22 mouse cellular contexts compared by ENCODE assay signal in the genomic region with DNA sequence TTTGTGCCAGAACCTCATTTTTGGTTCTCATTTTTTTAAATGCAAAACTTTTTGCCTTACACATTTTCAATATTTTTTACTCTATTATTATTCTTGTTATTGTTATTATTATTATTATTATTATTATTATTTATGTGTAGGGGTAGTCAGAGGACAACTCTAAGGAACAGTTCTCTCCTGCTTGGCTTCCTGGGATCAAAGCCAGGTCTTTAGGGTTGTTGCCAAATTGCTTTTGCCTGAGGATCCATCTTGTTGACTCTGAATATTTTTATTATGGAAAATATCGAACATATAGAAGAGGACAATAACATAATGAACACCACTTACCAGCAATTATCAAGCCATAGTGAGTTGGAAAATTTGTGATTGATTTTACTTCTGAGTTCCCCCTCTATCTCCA. TPM values are rescaled to one million over a fixed set of nuclear protein-coding genes. Genes with fewer than 3 reads are reported as not detected.
A peak's percentile ranks its signal among the peaks of the same experiment; 100 is the strongest.
DNase-seq lines count a peak whose midpoint lies in the region; ATAC-seq lines count a peak whose summit lies in the region.
"Had no signal": no experiment of that assay in that cellular context is flagged by ENCODE, and none has a peak within 500 bp of the region (broad histone marks: within the 10 kb centered on the region; RNA-seq: fewer than 3 reads in every experiment).

No protein-coding gene starts in this region.

- H3K4me1 ChIP-seq in heart, embryonic 13.5 days = peaks cover 45% of the 10 kb centered on the region

- H3K27me3 ChIP-seq in heart, embryonic 13.5 days (replicated peaks) = no peaks in the 10 kb centered on the region
- H3K27me3 ChIP-seq: hindbrain, embryonic 13.5 days; intestine, embryonic 15.5 days; lung, embryonic 15.5 days; midbrain, embryonic 15.5 days; neural tube, embryonic 13.5 days had no signal

- DNase-seq in cerebellum, adult 18-20 months = peak; percentile 53 to 54
- no peak for DNase-seq in cerebellum, postnatal 4 days (ENCODE audit: low spot score in 2 of 2)
- no peak for DNase-seq in heart, postnatal 25 days (ENCODE audit: low spot score)
- peak; percentile 37 for DNase-seq in brain, adult 2 months (ENCODE audit: low read depth, low spot score)
- DNase-seq in cerebellum, postnatal 14 days = peak; percentile 63 to 75
- no peak for DNase-seq in left cerebral cortex, adult 8-10 months (ENCODE audit: low spot score in 2 of 2)
- DNase-seq: adrenal gland, postnatal 25 days; forebrain, postnatal 0 days; layer of hippocampus, postnatal 36 days; lung, postnatal 4 days; right cerebral cortex, postnatal 4 days; thymus, postnatal 14 days had no signal

- WGBS in heart, embryonic 13.5 days = 80% methylated on average over 1 of the region's 1 CpGs

- H3K9me3 ChIP-seq in heart, embryonic 13.5 days = no peaks in the 10 kb centered on the region
- H3K9me3 ChIP-seq: forebrain, embryonic 10.5 days; heart, embryonic 10.5 days; hindbrain, embryonic 13.5 days; intestine, embryonic 15.5 days; lung, embryonic 15.5 days; midbrain, embryonic 15.5 days; neural tube, embryonic 13.5 days had no signal

- no peak overlapping the region for H3K27ac ChIP-seq in heart, embryonic 13.5 days (replicated peaks)
- H3K27ac ChIP-seq: forebrain, embryonic 10.5 days; heart, embryonic 10.5 days; hindbrain, embryonic 13.5 days; intestine, embryonic 15.5 days; liver, embryonic 14.5 days; lung, embryonic 15.5 days; midbrain, embryonic 15.5 days; neural tube, embryonic 13.5 days had no signal

- H3K36me3 ChIP-seq in heart, embryonic 13.5 days = no peaks in the 10 kb centered on the region
- H3K36me3 ChIP-seq: forebrain, embryonic 10.5 days; heart, embryonic 10.5 days; hindbrain, embryonic 13.5 days; intestine, embryonic 15.5 days; lung, embryonic 15.5 days; midbrain, embryonic 15.5 days; neural tube, embryonic 13.5 days had no signal

- H3K4me2 ChIP-seq in heart, embryonic 13.5 days = peak overlapping the region; percentile 83
- H3K4me2 ChIP-seq: intestine, embryonic 15.5 days had no signal

- intact Hi-C loops in heart, postnatal 25 days (cut with DNase I) = no loop called here

- no peak overlapping the region for H3K4me3 ChIP-seq in heart, embryonic 13.5 days
- H3K4me3 ChIP-seq: intestine, embryonic 15.5 days; lung, embryonic 15.5 days; midbrain, embryonic 15.5 days; neural tube, embryonic 13.5 days had no signal

- ATAC-seq in heart, embryonic 13.5 days (ENCODE audit: extremely low read depth, insufficient number of reproducible peaks, low FRiP score, low TSS enrichment) = no peak
- ATAC-seq: CD4-positive, CD25-positive, alpha-beta regulatory T cell, adult 4 months; forebrain, postnatal 0 days; intestine, embryonic 15.5 days; midbrain, embryonic 15.5 days had no signal

- H3K9ac ChIP-seq in heart, embryonic 13.5 days = no peak overlapping the region
- H3K9ac ChIP-seq: forebrain, postnatal 0 days; hindbrain, embryonic 13.5 days; intestine, embryonic 15.5 days; liver, embryonic 14.5 days; lung, embryonic 15.5 days; midbrain, embryonic 15.5 days; neural tube, embryonic 13.5 days had no signal

RNA-seq across cellular contexts. Expression of a gene that starts 3.1 kb away (rescaled TPM):
- 11.0 and 11.6 TPM in 2 replicates for polyA plus RNA-seq in heart, embryonic 13.5 days (2015; fragmentation: Nextera tagmentation; extraction: Ambion mirVana)
- total RNA-seq in heart, postnatal 25 days (2021) = 100 to 1,000 TPM; 218 to 222 TPM
- total RNA-seq in left cerebral cortex, adult 8-10 months (2022) = 10 to 100 TPM; 43.8 to 53.8 (median 47.3) TPM

Comparison
In these comparisons a context has a peak if more than half of its experiments do, and no peak if none do; other contexts are left out.
1. DNase-seq: peak in cerebellum, adult 18-20 months (2 of 2), brain, adult 2 months (single experiment) and cerebellum, postnatal 14 days (2 of 2); none in cerebellum, postnatal 4 days (0 of 2), heart, postnatal 25 days (single experiment) and left cerebral cortex, adult 8-10 months (0 of 2).
2. RNA of a gene that starts 3.1 kb away (total RNA-seq): 218 to 222 TPM in heart, postnatal 25 days; 43.8 to 53.8 TPM in left cerebral cortex, adult 8-10 months; every median in the first group is over 4 times any median in the second.